Mouse (Mus musculus) cerebellum, postnatal 25 days (tissue): ENCODE measurements at regions not wholly inside any gene's neighbourhood (a gene's known extent, or its start where the extent isn't known, plus 50 kb on each side); places are given as distances from the start of the nearest gene placed in this dataset.
A peak's percentile ranks its signal among the peaks of the same experiment; 100 is the strongest.

Experiments
- DNase-seq, 2 experiments: peaks; one replicate each; pipeline ENCODE4 v3.0.0; 2021; ENCODE audit warnings: mixed read lengths in 2 of 2

- DNase-seq: no peak
Measured at GRCm38 (mm10) chrX:12888708-12889481, 127.0 kb upstream of the Med14 start.

DNA sequence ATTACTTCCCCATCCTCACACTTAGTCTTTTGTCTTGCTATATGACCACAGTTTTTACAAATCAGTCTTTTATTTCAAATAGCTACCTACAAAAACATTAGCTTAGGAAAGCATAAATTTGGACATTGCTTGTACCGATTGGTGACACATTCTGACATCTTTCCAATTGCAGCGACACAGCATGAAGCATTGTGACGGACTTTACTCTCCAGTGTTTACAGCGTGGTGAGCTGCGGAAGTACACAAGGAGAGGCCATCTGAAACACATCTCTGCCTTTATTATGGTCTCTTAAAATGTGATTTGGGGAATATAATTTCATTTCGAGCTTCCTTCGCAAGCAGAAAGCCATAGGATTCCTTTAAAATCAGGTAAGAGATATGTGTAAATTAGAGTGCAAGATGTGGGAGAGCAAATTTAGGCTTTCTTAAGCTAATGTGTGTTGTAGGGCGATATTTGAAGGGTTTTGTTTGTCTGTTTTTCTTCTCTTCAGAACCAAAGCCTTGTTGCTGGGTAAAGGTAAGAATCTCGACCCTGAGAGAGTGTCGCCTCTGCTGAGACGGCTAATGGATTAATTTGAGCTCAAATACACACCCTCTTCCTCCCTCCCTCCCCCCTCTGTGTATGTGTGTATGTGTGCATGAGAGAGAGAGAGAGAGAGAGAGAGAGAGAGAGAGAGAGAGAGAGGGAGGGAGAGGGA lies 126.3 kb upstream of the Med14 start:
- no peak for DNase-seq

- no peak for DNase-seq
Measured at GRCm38 (mm10) chrX:12887516-12887915, 125.6 kb upstream of the Med14 start.

GRCm38 (mm10) chrX:12886160-12887048 lies 124.5 kb upstream of the Med14 start:
- DNase-seq: no peak

DNA sequence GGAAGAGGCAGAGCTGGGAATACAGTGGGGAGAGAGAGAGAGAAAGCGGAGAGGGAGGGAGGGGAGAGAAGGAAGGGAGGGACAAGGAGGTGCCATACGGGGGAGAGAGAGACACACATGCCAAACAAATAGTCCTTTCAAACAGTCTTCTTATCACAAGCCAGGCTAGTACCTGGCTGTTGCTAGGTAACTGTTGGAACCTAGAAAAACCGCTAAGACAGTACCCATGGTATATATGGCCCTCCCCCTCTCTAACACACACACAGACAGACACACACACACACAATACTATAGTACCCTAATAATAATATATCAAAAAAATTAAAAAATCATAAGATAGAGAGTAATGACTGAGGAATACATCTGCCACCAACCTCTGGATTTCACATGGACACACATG lies 117.4 kb upstream of the Med14 start:
- no peak for DNase-seq

DNA sequence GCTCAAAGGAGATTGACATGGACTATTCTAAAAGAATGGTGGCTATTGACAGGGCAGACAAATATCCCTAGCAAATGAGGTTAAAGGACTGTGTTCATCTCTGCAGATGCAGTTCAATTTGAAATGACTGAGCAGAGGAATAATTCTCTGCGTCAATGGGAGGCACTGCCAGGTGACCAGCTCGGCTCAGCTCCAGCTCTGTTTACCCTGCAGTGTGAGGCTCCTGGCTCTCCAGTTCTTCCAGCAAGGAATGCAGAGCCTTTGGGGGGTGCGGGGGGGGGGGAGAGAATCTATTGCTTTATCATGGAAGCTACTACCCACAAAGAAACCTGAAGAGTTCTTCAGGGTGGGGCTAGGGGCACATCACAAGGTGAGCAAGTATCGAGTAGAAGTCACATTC lies 115.6 kb upstream of the Med14 start:
- DNase-seq: peak; percentile 20 to 40

GRCm38 (mm10) chrX:12873698-12874144 lies 111.8 kb upstream of the Med14 start:
- DNase-seq: peak; percentile 84 to 85

GRCm38 (mm10) chrX:12873230-12873629 lies 111.4 kb upstream of the Med14 start:
- peak in 1 of 2 experiments; percentile 7 for DNase-seq

DNA sequence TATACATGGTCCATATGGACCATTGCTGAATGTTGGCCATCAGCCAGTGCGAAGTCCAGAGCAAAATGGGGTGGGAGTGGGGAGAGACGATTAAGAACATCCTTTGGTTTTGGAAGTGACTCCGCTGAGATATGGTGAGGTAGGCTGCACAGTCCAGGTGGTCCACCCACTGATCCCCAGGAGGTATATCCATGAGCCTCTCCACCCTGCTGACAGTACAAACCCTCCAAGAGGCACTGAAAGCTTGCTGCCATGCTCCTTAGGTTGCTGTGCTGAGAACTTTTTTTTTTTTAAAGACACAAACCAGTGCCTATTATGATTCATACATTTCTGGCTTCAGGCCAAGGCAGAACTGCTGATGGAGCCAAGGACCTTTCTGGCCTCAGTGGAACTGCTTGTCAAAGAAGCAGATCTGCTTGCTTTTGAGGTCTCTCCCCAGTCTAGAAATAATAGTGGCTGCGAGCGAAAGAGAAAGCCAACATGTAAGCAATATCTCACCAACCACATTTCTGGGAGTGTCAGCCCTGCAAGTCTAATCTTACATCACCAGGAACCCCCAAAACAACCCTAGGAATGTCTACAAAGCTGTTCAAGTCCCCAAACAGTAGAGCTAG lies 105.1 kb upstream of the Med14 start:
- DNase-seq: no peak

DNA sequence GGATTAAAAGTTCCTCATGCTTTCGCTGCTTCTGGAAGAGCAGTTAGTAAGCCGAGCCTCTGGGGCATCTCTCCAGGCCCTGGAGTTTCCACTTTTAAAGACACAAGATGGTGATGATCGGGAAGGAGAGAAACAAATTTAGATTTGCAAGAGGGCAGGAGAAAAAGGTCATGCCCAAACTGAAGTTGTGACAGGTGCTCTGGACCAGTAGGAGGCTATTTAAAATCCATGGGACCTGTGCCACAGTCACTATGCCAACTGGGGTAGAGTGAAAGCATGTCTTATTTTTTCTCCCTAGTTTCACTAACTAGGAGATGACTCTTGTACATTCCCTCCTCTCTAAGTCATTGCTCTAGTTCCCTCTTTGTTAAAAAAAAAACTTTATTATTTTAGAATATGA lies 104.3 kb upstream of the Med14 start:
- no peak for DNase-seq

DNA sequence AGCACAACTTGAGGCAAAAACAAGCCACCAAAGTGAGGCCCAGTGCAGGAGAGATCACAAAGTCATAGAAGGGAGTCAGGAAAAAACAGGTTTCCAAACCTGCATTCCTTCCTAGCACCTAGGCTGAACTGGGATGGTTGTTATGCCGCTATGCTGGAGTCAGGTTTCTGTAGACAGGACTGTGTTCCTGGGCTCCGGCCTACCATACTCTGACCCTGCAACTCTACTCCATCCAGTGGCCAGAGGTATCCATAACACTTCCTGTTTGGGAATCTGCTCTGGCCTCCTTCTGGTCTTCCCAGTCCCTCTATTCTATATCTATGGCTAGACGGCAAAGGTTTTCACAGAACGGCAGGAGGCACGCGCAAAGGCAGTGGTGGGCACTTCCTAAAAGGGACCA lies 98.3 kb upstream of the Med14 start:
- no peak for DNase-seq

DNA sequence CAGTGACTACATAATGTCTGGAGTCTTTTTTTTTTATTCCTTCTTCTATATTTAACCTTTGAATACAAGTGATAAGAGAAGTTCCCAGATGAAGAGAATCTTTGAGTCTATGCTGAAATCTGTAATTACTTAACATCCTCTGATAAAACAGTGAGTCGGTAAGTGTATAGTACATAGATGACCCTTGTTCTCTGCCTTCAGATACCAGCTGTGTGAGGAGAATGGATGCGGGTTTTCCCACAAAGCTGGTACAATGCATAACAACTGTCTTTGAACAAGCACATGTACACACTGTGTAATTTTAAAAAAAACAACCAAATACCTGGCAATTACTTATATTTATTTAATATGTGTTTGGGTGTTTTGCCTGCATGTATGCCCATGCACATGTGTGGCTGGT lies 96.9 kb upstream of the Med14 start:
- no peak for DNase-seq

DNA sequence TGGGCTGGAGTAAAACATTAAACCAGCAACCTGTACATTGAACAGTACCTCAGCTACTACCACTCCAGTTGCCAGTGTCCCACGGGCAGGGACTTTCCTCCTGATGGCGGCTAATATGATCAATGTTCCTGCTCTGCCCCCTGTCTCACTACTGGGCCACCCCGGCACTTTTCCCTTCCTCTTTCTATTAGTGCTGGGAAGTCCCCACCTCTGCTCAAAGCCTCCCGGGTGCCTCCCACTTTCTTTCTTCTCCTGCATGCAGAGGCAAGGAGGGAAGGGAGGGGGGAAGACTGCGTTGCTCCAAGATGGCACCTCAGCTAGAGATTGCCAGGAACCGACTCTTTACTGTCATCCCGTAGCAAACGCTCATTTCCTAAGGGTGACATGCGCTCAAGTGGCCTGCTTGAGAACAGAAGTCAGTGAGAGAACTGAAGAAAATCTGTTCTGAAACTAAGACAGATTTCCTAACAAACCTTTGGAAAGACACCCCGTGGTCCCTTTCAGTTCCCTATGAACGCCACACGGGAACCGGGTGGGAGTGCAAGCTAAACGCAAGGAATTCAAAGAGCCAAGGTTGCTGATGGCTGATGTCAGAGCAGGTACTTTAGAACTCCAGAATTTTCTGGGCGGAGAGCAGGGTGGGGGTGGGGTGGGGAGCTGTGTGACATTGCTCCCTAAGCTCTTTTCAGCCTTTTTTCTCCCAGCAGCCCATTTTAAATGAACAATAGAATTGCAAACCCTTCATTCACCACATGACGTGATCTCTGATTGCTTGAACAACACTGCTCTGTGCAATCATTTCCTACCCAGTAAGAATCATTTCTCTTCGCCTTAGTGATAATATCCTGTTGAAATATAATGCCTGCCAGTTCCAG lies 96.2 kb upstream of the Med14 start:
- peak in 1 of 2 experiments; percentile 15 for DNase-seq

- DNase-seq: no peak
Measured at GRCm38 (mm10) chrX:12855425-12855824, 93.6 kb upstream of the Med14 start.

GRCm38 (mm10) chrX:12851684-12852083 lies 89.8 kb upstream of the Med14 start:
- DNase-seq: peak in 1 of 2 experiments; percentile 20

DNA sequence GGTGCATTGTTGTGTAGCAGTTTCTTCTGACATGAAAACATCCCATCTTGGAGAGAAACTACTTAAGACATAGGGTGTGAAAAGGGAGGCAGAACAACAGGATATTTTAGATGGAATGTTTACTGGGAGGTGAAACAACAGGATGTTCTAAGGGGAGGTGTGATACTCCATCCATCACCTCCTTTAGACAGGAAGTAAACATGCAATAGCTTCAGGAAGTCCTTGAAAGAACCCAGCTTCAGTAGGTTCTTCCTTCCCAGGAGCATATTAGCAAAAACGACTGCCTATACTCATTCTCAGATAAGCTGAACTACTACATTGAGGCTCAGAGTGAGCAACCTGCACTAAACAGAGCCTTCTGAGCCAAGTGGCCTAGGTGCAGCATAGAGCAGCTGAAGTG lies 82.6 kb upstream of the Med14 start:
- DNase-seq: no peak

GRCm38 (mm10) chrX:12841021-12841325 lies 79.1 kb upstream of the Med14 start:
- peak; percentile 11 to 21 for DNase-seq

GRCm38 (mm10) chrX:12840160-12841020 lies 78.5 kb upstream of the Med14 start:
- DNase-seq: peak; percentile 86 to 91

GRCm38 (mm10) chrX:12839406-12840159 lies 77.7 kb upstream of the Med14 start:
- peak; percentile 41 to 59 for DNase-seq

- DNase-seq: peak; percentile 19 to 30
Measured at GRCm38 (mm10) chrX:12837821-12838220, 75.9 kb upstream of the Med14 start.
